Mouse (Mus musculus) cerebellum, adult (tissue): ENCODE results near the gene Fam162a.
"Not testable (repeated sequence)": the region's sequence is repeated elsewhere in the genome, so short reads cannot be mapped to it uniquely, and the experiment has no call there.

ENCODE experiments used
- ATAC-seq: cut with Nextera tagmentation; 2 replicates; pipeline ENCODE4 v1.9.2; 2017; ENCODE audit warnings: mild to moderate bottlenecking, moderate library complexity, mixed read lengths; ENCODE audit not compliant: insufficient number of reproducible peaks, low FRiP score, low TSS enrichment

Gene Fam162a

DNA sequence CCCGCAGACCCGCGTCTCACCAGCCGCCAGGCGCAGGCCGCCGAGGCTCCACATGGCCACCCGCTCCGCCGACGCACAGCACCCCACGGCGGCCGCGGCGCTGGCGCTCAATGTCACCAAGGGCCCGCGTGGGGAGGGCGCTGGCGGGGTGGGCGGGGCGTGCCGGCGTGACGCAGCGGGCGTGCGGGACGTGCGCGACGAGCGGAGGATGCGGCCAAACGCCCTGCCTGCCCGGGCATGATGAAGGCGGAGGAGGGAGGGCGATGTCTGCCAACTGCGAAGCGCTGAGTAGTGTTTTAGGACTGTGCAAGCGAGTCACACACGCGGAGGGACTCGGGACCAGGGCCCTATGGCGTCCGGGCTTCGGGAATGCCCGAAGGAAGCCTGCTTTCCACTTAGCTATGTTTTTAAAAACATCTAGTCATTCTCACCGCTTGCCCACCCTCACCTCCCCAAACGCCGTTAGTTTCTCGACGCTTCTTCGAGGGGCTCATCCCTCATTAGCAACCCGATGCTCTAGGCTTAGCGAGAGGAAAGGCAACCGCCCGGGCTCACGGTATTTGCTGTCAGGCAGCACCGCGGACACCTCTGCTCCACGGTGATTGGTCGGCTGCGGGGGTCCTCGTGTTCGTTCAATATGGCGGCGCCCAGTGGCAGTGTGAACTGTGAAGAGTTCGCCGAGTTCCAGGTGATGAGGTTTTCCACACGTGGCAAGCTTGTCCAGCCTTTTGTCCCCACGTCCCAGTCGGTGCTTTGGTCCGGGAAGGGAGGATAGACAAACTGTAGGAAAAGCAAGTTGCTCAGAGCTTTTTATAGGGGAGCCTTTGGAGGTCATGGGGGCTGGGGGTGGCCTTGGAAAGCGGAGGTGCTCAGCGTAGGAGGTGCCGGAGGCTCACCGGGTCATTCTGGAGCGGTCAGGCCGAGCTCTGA, at the start of gene Fam162a, which contains the start of gene Ccdc58:
Fam162a (minus strand) TSS at position 145 of the 930 bp plus-strand sequence.
Ccdc58 (plus strand) TSS at position 236 of the 930 bp plus-strand sequence.
- ATAC-seq: peak; percentile 91

- ATAC-seq: not testable (repeated sequence)
Observed at GRCm38 (mm10) chr16:36115751-36116150, 44.4 kb upstream of the Fam162a start.

GRCm38 (mm10) chr16:36111486-36111885, 40.1 kb upstream of the Fam162a start:
- ATAC-seq: not testable (repeated sequence)

DNA sequence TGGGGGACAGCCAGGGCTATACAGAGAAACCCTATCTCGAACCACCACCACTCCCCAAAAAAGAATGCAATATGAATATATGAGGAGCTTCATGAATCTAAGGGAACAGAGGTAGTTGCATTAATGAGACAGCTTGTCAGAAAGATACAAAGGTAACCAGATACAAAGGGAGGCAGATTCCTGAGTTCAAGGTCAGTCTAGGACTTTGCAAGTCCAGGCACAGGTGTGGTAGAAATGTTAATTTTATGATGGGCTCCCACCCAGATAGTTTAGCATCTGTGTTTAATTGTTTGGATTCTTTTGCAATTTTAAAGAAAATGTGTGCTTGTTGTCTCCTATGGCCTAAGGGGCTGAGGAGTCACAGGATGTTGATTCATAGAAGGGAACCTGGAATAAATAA, 30.8 kb upstream of the Fam162a start:
- no peak for ATAC-seq

GRCm38 (mm10) chr16:36101526-36101925, 30.1 kb upstream of the Fam162a start:
- ATAC-seq: no peak

- ATAC-seq: not testable (repeated sequence)
Observed at GRCm38 (mm10) chr16:36097813-36098499, 26.6 kb upstream of the Fam162a start.

- no peak for ATAC-seq
Observed at GRCm38 (mm10) chr16:36094079-36094478, 22.7 kb upstream of the Fam162a start.

GRCm38 (mm10) chr16:36090785-36091509, 19.6 kb upstream of the Fam162a start:
- ATAC-seq: no peak

- ATAC-seq: no peak
Observed at GRCm38 (mm10) chr16:36089850-36090616, 18.6 kb upstream of the Fam162a start.

DNA sequence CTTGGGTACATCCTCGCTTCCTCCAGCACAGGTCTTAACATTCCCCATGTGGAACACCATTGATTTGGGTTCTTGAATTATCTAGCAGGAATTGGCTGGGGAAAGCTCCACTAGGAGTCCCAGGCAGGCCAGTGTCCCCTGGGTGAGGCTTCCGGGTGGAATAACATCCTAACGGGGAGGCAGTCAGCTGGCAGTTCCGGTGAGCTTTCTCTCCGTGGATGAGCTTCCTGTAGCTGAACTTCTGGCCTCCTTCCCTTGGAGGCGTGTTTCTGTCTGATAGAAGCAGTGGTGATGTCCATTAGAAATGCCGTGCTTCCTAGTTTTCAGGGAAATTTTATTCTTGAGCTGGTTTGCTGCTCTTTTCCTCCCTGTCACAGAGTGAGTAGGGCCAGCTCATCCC, 17.7 kb upstream of the Fam162a start:
- no peak for ATAC-seq

GRCm38 (mm10) chr16:36087846-36088245, 16.5 kb upstream of the Fam162a start:
- ATAC-seq: no peak

- no peak for ATAC-seq
Observed at GRCm38 (mm10) chr16:36079916-36080315, 8.5 kb upstream of the Fam162a start.

- ATAC-seq: no peak
Observed at GRCm38 (mm10) chr16:36074772-36075171, 3.4 kb upstream of the Fam162a start.

- ATAC-seq: no peak
Observed at GRCm38 (mm10) chr16:36072410-36073011, 1.1 kb upstream of the Fam162a start.

DNA sequence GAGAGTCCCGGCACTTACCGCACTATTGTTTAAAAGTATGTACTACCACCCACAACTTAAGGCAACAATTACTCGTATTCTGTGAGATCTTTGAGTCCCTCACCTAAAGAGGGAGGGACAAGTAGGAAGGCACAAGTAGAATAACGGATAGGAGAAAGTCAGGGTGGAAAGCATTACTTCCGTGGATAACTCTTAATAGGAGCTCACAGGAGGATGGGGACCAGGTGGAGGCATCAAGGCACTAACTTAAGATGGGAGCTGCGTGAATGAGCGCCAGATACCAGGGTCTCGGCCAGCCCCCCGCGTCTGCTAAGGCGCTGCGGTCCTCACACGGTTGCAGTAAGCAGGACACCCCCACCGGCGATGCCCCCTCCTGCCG, 334 bp downstream of the Fam162a start:
- no peak; the same call in 1 of the 2 replicates for ATAC-seq

DNA sequence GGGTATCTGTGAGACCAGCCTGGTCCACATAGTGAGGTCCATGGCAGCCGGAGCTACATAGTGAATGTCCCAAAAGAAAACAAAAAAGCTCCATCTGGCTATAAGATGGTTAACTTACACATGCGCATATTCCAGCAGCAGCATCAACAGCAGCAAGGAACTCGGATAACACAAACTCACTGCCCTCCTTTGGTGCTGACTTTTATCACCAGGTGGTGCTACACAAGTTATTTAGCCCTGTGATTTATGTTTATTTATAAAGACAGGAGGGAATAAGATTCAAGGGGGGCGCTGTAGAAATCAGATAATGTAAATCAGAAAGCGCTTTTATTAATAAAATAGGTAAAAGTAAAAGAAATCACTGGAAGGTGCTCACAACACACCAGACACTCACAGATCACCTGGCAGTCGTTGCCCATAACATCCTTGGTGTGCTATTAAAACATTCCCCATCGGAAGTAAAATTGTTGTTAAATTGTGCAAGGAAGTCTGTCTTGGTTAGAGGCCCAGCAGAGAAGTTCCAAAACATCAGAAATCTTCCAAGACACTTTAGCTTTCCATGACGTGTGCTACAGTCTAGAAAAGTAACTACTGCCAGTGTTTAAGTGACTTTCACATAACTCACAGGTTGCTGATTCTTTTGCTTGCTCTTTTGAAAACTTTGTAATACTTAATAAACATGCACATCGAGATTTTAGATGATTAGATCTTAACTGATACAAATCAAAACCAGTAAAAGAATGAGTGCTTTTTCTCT, 1.4 kb downstream of the Fam162a start:
- no peak for ATAC-seq

- no peak for ATAC-seq
Observed at GRCm38 (mm10) chr16:36068356-36068755, 3.0 kb downstream of the Fam162a start.

GRCm38 (mm10) chr16:36067694-36068093, 3.7 kb downstream of the Fam162a start:
- ATAC-seq: no peak

GRCm38 (mm10) chr16:36064904-36065303, 6.5 kb downstream of the Fam162a start:
- ATAC-seq: no peak
